Mouse (Mus musculus): ENCODE results near the gene Itch.
"Not testable (repeated sequence)": the region's sequence is repeated elsewhere in the genome, so short reads cannot be mapped to it uniquely, and the experiment has no call there.

Itch gene

DNA sequence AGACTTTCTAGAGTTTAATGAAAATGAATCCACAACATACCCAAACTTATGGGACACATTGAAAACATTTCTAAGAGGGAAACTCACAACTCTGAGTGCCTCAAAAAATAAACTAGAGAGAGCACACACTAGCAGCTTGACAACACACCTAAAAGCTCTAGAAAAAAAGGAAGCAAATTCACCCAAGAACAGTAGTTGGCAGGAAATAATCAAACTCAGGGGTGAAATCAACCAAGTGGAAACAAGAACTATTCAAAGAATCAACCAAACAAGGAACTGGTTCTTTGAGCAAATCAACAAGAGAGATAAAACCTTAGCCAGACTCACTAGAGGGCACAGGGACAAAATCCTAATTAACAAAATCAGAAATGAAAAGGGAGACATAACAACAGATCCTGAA, 16.0 kb downstream of the Itch start:
- DNase-seq (ENCODE audit: low spot score), result not testable (repeated sequence)

GRCm38 (mm10) chr2:155207419-155207818, 74.1 kb downstream of the Itch start:
- no peak for DNase-seq (ENCODE audit: low spot score)

DNA sequence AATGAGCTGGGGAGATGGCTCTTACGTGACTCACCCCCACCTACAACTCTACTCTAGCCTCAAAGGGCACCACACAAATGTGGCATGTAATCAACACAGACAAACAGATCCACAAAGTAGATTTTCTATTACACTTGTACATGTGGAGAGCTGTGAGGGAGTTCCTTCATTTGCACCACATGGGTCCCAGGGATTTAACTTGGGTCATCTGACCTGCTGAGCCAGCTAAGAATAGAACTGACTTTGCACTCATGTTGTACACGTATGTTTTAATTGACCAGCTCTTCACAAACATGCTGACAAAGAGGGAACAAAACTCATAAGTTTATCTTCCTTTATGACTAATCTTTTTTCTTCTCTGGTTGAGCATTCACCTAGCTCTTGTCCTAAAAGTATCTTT, 89.8 kb downstream of the Itch start:
- DNase-seq (ENCODE audit: low spot score), result peak; percentile 5

GRCm38 (mm10) chr2:155224721-155225120, 91.4 kb downstream of the Itch start:
- peak; percentile 30 for DNase-seq (ENCODE audit: low spot score)

- no peak for DNase-seq (ENCODE audit: low spot score)
Measured at GRCm38 (mm10) chr2:155235746-155236361, 102.5 kb downstream of the Itch start.

GRCm38 (mm10) chr2:155236362-155236992, 103.2 kb downstream of the Itch start, which contains the start of gene Dynlrb1:
Gene Dynlrb1, plus strand, starts transcription at chr2:155236533.
- DNase-seq (ENCODE audit: low spot score), result peak; percentile 99

DNA sequence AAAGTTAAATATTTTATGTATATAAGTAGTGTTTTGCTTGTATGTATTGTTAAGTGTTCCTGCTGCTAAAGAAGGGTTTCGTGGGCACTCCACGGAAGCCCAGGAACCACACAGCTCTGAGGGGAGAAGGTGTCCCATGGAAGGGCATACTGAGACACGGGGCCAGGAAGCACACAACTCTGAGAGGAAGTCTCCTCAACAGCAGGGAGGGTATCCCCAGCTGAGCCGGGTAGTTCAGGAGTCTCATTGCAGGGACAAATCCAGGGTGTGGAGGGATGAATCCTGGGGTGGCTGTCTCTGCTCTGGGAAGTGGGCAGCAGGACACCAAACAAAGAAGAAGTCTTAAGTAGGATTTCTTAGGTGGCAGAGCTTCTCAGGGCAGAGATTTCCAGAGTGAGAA, 104.0 kb downstream of the Itch start:
- DNase-seq (ENCODE audit: low spot score), result peak; percentile 40

DNA sequence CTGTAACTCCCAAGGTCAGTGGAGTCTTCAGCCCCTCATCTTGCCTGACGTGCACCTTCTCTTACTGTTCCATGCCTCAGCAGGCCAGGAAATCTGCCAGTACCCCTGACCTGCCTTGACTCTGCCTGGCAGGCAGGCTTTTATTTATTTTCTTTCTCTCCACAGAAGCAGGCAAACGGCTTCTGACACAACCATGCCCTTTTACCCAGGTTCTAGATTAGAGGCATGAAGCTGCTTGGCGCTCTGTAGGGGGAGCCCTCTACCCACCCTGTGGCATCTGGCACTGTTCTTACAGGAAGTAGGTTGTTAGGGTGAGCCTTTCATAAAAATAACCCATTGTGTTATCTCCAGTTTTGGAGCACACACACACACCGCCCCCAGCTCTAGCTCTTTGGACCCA, 107.6 kb downstream of the Itch start:
- peak; percentile 37 for DNase-seq (ENCODE audit: low spot score)

DNA sequence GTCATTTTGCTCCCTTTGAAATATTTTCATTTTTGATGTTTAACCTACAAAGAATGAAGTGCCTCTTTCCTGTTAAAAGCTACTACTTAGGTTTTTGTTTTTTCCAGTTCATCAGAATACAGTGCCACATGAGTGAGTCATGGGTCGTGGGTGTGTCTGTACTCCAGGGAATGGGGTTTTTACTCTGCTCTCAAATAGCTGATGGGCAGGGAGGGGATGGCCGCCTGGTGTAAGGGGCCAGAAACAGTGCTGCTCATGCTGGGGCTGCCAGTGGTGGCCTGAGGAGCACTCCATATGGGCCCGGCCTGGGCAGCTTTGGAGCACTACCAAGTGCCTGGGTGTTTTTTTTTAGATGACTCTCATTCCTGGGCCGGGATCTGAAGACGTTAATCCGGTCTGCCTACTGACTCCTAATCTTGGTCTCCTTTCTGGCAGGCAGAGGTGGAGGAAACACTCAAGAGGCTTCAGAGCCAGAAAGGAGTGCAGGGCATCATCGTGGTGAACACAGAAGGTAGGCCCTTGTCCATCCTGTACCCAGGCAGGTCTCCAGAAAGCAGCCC, 109.1 kb downstream of the Itch start:
- peak; percentile 14 for DNase-seq (ENCODE audit: low spot score)

DNA sequence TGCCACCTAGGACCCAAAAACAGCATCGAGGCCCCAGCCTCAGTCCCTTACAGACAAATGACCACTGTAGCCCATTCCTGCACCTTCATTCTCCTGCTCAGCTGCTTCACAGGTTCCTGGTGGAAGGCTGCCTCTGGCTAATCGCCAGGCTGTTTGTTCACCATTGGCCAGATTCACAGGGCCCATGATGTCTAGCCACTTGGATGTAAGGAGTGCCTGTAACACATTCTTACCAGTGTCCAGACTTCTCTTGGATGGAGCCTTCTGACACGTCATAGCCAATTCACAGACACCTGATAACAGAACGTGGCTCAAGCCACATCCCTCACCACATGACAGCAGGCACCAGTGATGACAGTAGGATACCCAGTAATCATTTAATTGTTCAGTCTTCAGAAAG, 112.9 kb downstream of the Itch start:
- peak; percentile 39 for DNase-seq (ENCODE audit: low spot score)

DNA sequence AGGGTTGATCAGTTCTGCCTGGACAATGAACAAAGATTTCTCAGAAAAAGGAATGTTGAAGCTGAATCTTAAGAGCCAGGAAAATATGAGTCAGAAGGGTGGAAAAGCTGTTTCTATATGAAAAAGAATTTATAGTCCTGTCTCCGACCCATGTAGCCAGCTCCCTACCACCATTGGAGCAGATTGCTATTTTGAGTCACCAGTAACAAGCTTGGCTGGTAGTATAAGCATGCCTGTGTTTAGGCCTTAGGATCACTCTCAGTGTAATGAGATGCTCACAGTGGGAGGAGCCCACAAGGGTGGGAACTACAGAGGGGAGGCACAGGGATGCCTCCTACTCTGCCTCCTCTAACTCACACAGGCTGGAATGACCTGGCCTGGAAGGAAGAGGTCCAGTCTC, 114.9 kb downstream of the Itch start:
- peak; percentile 27 for DNase-seq (ENCODE audit: low spot score)

DNA sequence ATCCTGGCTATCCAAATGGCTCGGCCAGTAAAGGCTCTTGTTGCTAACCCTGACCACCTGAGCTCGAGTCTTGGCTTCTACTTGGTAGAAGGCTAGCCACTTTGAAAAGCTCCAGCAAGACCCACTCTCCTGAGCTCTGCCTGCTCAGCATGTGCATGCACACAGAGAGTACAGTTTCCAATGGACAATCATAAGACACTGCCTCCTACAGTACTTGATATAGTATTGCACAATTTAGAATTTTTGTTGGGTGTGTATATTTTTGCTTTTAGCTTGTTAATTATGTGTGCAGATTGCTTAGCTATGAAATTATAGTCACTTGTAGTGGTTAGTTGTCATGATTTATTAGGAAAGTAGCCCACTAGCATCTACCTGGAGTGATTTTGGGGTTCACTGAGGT, 115.4 kb downstream of the Itch start:
- DNase-seq (ENCODE audit: low spot score), result peak; percentile 16

- DNase-seq (ENCODE audit: low spot score), result peak; percentile 16
Measured at GRCm38 (mm10) chr2:155249588-155249987, 116.3 kb downstream of the Itch start.

DNA sequence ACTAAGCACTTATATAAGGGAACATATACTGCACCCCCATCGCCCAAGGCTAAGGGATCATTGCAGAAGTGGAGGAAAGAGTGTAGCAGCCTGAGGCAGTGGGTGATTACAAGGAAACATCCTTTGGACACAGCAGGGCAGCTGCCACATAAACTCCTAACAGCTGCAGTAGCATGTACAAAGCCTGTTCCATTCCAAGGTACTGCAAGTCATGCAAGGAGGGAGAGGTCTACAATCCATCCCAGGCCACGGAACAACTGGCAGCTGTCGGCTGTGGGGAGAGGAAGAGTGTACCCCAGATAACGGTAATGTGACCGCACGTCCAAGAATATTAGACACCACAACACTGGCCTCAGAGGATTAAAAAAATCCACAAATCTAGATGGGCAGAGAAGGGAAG, 132.2 kb downstream of the Itch start:
- no peak for DNase-seq (ENCODE audit: low spot score)

DNA sequence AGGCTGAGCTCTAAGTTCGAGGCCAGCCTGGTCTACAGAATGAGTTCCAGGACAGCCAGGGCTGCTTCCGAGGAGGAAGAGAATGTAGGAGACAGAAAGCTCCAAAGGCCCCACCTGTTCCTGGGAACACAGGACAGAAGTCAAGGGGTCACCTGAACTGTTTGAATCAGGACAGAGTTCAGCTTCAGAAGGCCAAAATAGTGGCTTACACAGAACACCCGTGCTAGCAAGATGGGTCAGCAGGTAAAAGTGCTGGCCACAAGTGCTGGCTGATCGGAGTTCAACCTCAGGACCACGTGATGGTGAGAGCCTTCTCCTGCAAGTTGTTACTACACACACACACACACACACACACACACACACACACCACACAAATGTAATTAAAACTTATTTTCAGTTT, 133.6 kb downstream of the Itch start:
- no peak for DNase-seq (ENCODE audit: low spot score)

GRCm38 (mm10) chr2:155271957-155272356, 138.6 kb downstream of the Itch start:
- DNase-seq (ENCODE audit: low spot score), result no peak

DNA sequence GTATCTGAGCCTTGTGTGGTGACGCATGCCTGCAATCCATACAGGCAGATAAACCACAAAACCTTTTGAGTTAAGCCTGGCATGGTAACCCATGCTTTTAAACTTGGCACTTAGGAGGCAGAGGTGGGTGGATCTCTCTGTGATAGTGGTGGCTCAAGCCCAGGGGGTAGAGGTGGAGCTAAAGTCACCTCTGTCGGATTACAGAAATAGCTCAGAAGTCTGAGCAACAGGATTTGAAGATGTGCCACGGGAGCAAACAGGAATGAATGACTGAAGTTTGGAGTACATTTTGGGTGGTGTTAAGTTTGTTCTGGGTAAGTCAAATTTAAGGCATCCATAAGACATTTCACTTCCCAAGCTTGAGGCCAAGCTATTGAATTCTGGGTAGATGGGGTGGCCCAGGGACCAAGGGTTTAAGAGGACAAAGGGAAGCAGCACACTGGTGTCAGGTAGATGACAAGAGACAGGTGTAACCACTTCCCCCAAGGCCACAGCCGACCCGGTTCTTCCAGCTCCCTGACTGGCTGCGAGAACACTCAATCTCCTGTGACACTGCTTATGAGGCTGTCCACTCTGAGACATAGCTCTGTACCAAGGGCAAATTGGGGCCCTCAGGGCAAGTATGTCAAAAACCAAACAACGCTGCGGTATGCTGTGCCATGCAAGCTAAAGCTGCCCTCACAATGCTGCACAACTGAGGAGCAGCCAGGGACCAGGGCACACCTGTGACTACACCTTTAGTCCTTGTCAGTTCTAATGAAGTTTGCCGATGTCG, 139.3 kb downstream of the Itch start:
- DNase-seq (ENCODE audit: low spot score), result peak; percentile 34

- no peak for DNase-seq (ENCODE audit: low spot score)
Measured at GRCm38 (mm10) chr2:155273603-155274002, 140.3 kb downstream of the Itch start.

GRCm38 (mm10) chr2:155276195-155276594, 142.9 kb downstream of the Itch start, which contains the start of gene Map1lc3a:
Gene Map1lc3a, plus strand, starts transcription at chr2:155276297.
- peak; percentile 98 for DNase-seq (ENCODE audit: low spot score)

Measured in testis, postnatal 10 days (tissue).